ENCODE assay signal across 10 mouse cellular contexts in genomic region chr1:21239911-21240898, GRCm38 (mm10). TPM values are rescaled to one million over a fixed set of nuclear protein-coding genes. Genes with fewer than 3 reads are reported as not detected.
DNase-seq lines count a peak whose midpoint lies in the region; ATAC-seq lines count a peak whose summit lies in the region.
"Had no signal": no experiment of that assay in that cellular context is flagged by ENCODE, and none has a peak within 500 bp of the region (broad histone marks: within the 10 kb centered on the region; RNA-seq: fewer than 3 reads in every experiment).

Gene Gsta3, plus strand, starts transcription at chr1:21240589.

- peak; percentile 96 for ATAC-seq in common myeloid progenitor, adult 5-6 weeks (replicated peaks; ENCODE audit: low read depth, poor library complexity, severe bottlenecking)
- ATAC-seq in kidney, embryonic 16.5 days (ENCODE audit: low FRiP score, low TSS enrichment): peak; percentile 89
- ATAC-seq in stomach, embryonic 15.5 days (ENCODE audit: insufficient read depth, low FRiP score, low read depth): peak; percentile 58
- no peak for ATAC-seq in hindbrain, embryonic 14.5 days (ENCODE audit: low FRiP score)

- no peaks in the 10 kb centered on the region for H3K27me3 ChIP-seq in kidney, embryonic 16.5 days (ENCODE audit: insufficient read depth, low read length)
- no peaks in the 10 kb centered on the region for H3K27me3 ChIP-seq in stomach, embryonic 15.5 days (replicated peaks)
- no peaks in the 10 kb centered on the region for H3K27me3 ChIP-seq in hindbrain, embryonic 14.5 days (ENCODE audit: control insufficient read depth, insufficient read depth, low read length)
- H3K27me3 ChIP-seq: hindbrain, embryonic 15.5 days had no signal

- no peaks in the 10 kb centered on the region for H3K9me3 ChIP-seq in kidney, embryonic 16.5 days (ENCODE audit: low read length)
- H3K9me3 ChIP-seq in stomach, embryonic 15.5 days: no peaks in the 10 kb centered on the region
- H3K9me3 ChIP-seq in hindbrain, embryonic 14.5 days (ENCODE audit: control insufficient read depth, low read length): no peaks in the 10 kb centered on the region
- H3K9me3 ChIP-seq: forebrain, embryonic 10.5 days; hindbrain, embryonic 15.5 days had no signal

- peak within 1 kb of the TSS; percentile 55 for H3K27ac ChIP-seq in kidney, embryonic 16.5 days (ENCODE audit: low read length)
- peak within 1 kb of the TSS; percentile 48; the same call in 1 of the 2 replicates for H3K27ac ChIP-seq in stomach, embryonic 15.5 days
- H3K27ac ChIP-seq in hindbrain, embryonic 14.5 days: no peak within 1 kb of the TSS
- H3K27ac ChIP-seq: forebrain, embryonic 10.5 days; hindbrain, embryonic 15.5 days had no signal

- peak; percentile 26 to 65 for DNase-seq in lung, adult 18-20 months
- DNase-seq in lung, postnatal 14 days: no peak
- no peak for DNase-seq in hindbrain, embryonic 14.5 days (ENCODE audit: low spot score)
- DNase-seq in frontal cortex, postnatal 10 days (ENCODE audit: low spot score in 2 of 2): no peak
- no peak for DNase-seq in left cerebral cortex, adult 8-10 months (ENCODE audit: low spot score in 2 of 2)

- no peak within 1 kb of the TSS for H3K9ac ChIP-seq in kidney, embryonic 16.5 days (replicated peaks; ENCODE audit: low read length)
- H3K9ac ChIP-seq in stomach, embryonic 15.5 days: no peak within 1 kb of the TSS
- H3K9ac ChIP-seq in hindbrain, embryonic 14.5 days: no peak within 1 kb of the TSS
- H3K9ac ChIP-seq: hindbrain, embryonic 15.5 days had no signal

- no peaks in the 10 kb centered on the region for H3K36me3 ChIP-seq in kidney, embryonic 16.5 days (ENCODE audit: insufficient read depth, low read length)
- no peaks in the 10 kb centered on the region for H3K36me3 ChIP-seq in stomach, embryonic 15.5 days
- H3K36me3 ChIP-seq in hindbrain, embryonic 14.5 days (replicated peaks; ENCODE audit: control insufficient read depth, insufficient read depth): no peaks in the 10 kb centered on the region
- H3K36me3 ChIP-seq: forebrain, embryonic 10.5 days; hindbrain, embryonic 15.5 days had no signal

- H3K4me1 ChIP-seq in kidney, embryonic 16.5 days (ENCODE audit: insufficient read depth, low read length): peaks cover 7% of the 10 kb centered on the region
- no peaks in the 10 kb centered on the region; the same call in 1 of the 2 replicates for H3K4me1 ChIP-seq in stomach, embryonic 15.5 days
- no peaks in the 10 kb centered on the region for H3K4me1 ChIP-seq in hindbrain, embryonic 14.5 days (replicated peaks; ENCODE audit: control insufficient read depth, insufficient read depth, low read length)
- H3K4me1 ChIP-seq: forebrain, embryonic 10.5 days; hindbrain, embryonic 15.5 days had no signal

- 57% methylated on average over 6 of the region's 8 CpGs for WGBS in kidney, embryonic 16.5 days
- 58% methylated on average over 4 of the region's 8 CpGs for WGBS in stomach, embryonic 15.5 days
- 93% methylated on average over 8 of the region's 8 CpGs for WGBS in hindbrain, embryonic 14.5 days

- H3K4me3 ChIP-seq in kidney, embryonic 16.5 days (ENCODE audit: low read length): no peak within 1 kb of the TSS
- H3K4me3 ChIP-seq in stomach, embryonic 15.5 days (replicated peaks): no peak within 1 kb of the TSS
- no peak within 1 kb of the TSS for H3K4me3 ChIP-seq in hindbrain, embryonic 14.5 days (replicated peaks; ENCODE audit: low read length)
- H3K4me3 ChIP-seq: forebrain, embryonic 10.5 days; hindbrain, embryonic 15.5 days had no signal

- peak within 1 kb of the TSS; percentile 33 for H3K4me2 ChIP-seq in kidney, embryonic 16.5 days (replicated peaks; ENCODE audit: low read depth, low read length)
- H3K4me2 ChIP-seq in stomach, embryonic 15.5 days: peak within 1 kb of the TSS; percentile 13; the same call in 1 of the 2 replicates
- H3K4me2 ChIP-seq in hindbrain, embryonic 14.5 days (replicated peaks): no peak within 1 kb of the TSS
- H3K4me2 ChIP-seq: hindbrain, embryonic 15.5 days had no signal

RNA-seq across cellular contexts. Expression of gene Gsta3, which starts in this region (rescaled TPM):
- total RNA-seq in common myeloid progenitor, adult 5-6 weeks (2017): 1.0 TPM in 1 of 2 replicates, not detected in the other
- 13.5 and 14.4 TPM in 2 replicates for polyA plus RNA-seq in kidney, embryonic 16.5 days (2015; fragmentation: Nextera tagmentation; extraction: Ambion mirVana)
- 18.5 and 21.5 TPM in 2 replicates for polyA plus RNA-seq in stomach, embryonic 15.5 days (2015; fragmentation: Nextera tagmentation; extraction: Ambion mirVana)
- 0.51 and 0.61 TPM in 2 replicates for polyA plus RNA-seq in hindbrain, embryonic 14.5 days (2014; fragmentation: Nextera tagmentation; extraction: Ambion mirVana)
- 1 to 10 TPM; 1.3 to 3.0 (median 1.8) TPM for total RNA-seq in left cerebral cortex, adult 8-10 months (2022)

Comparison
In these comparisons a context has a peak if more than half of its experiments do, and no peak if none do; other contexts are left out.
1. DNase-seq: peak in lung, adult 18-20 months (2 of 2); none in lung, postnatal 14 days (single experiment), hindbrain, embryonic 14.5 days (single experiment), frontal cortex, postnatal 10 days (0 of 2) and left cerebral cortex, adult 8-10 months (0 of 2).